ENCODE assay signal across 8 mouse cellular contexts in genomic region chr11:98785214-98785613, GRCm38 (mm10). TPM values are rescaled to one million over a fixed set of nuclear protein-coding genes. Genes with fewer than 3 reads are reported as not detected.
DNase-seq lines count a peak whose midpoint lies in the region; ATAC-seq lines count a peak whose summit lies in the region.

No protein-coding gene starts in this region.

- 64% methylated on average over 10 of the region's 10 CpGs for WGBS in embryonic facial prominence, embryonic 11.5 days
- 53% methylated on average over 10 of the region's 10 CpGs for WGBS in heart, embryonic 13.5 days
- whole genome bisulfite sequencing in limb, embryonic 12.5 days, result 61% methylated on average over 10 of the region's 10 CpGs
- WGBS in stomach, embryonic 15.5 days, result 53% methylated on average over 10 of the region's 10 CpGs

- H3K4me1 ChIP-seq in embryonic facial prominence, embryonic 11.5 days (ENCODE audit: control insufficient read depth, insufficient read depth, low read length), result peaks cover 19% of the 10 kb centered on the region
- H3K4me1 ChIP-seq in heart, embryonic 13.5 days, result peaks cover 80% of the 10 kb centered on the region
- H3K4me1 ChIP-seq in limb, embryonic 12.5 days (replicated peaks), result peaks cover 65% of the 10 kb centered on the region
- peaks cover 72% of the 10 kb centered on the region for H3K4me1 ChIP-seq in stomach, embryonic 15.5 days

- H3K27me3 ChIP-seq in embryonic facial prominence, embryonic 11.5 days (ENCODE audit: control insufficient read depth, insufficient read depth, low read length), result no peaks in the 10 kb centered on the region
- no peaks in the 10 kb centered on the region for H3K27me3 ChIP-seq in heart, embryonic 13.5 days (replicated peaks)
- no peaks in the 10 kb centered on the region for H3K27me3 ChIP-seq in limb, embryonic 12.5 days
- no peaks in the 10 kb centered on the region for H3K27me3 ChIP-seq in stomach, embryonic 15.5 days (replicated peaks)

- intact Hi-C loops in left cerebral cortex, postnatal 4 days (cut with DNase I), result loop anchor here (5.0 kb wide), 1 partner anchor 83 kb away; the partner anchor contains the start of gene Csf3

- H3K36me3 ChIP-seq in embryonic facial prominence, embryonic 11.5 days (replicated peaks; ENCODE audit: control insufficient read depth, insufficient read depth, low read depth, low read length), result no peaks in the 10 kb centered on the region
- H3K36me3 ChIP-seq in heart, embryonic 13.5 days, result no peaks in the 10 kb centered on the region
- no peaks in the 10 kb centered on the region for H3K36me3 ChIP-seq in limb, embryonic 12.5 days
- no peaks in the 10 kb centered on the region for H3K36me3 ChIP-seq in stomach, embryonic 15.5 days

- H3K4me3 ChIP-seq in embryonic facial prominence, embryonic 11.5 days (ENCODE audit: low read depth, low read length), result no peak overlapping the region
- H3K4me3 ChIP-seq in heart, embryonic 13.5 days, result no peak overlapping the region
- H3K4me3 ChIP-seq in limb, embryonic 12.5 days (replicated peaks), result no peak overlapping the region
- H3K4me3 ChIP-seq in stomach, embryonic 15.5 days (replicated peaks), result no peak overlapping the region

- DNase-seq in cerebellum, postnatal 14 days, result peak; percentile 37 to 52
- DNase-seq in cerebellum, adult 8-10 months, result no peak
- no peak for DNase-seq in embryonic facial prominence, embryonic 11.5 days (ENCODE audit: low spot score)
- DNase-seq in left cerebral cortex, postnatal 4 days, result no peak
- DNase-seq in frontal cortex, adult 2 months (ENCODE audit: extremely low spot score in 1 of 2, low spot score in 1 of 2), result no peak

- H3K27ac ChIP-seq in embryonic facial prominence, embryonic 11.5 days (replicated peaks; ENCODE audit: low read depth, low read length), result 0 out of 2 replicates have a peak overlapping the region, but pooled peaks have one; percentile 22
- peak overlapping the region; percentile 98 for H3K27ac ChIP-seq in heart, embryonic 13.5 days (replicated peaks)
- H3K27ac ChIP-seq in limb, embryonic 12.5 days, result peak overlapping the region; percentile 86
- H3K27ac ChIP-seq in stomach, embryonic 15.5 days, result peak overlapping the region; percentile 97

- H3K9me3 ChIP-seq in embryonic facial prominence, embryonic 11.5 days (replicated peaks; ENCODE audit: control insufficient read depth, low read length), result no peaks in the 10 kb centered on the region
- no peaks in the 10 kb centered on the region for H3K9me3 ChIP-seq in heart, embryonic 13.5 days
- H3K9me3 ChIP-seq in limb, embryonic 12.5 days, result no peaks in the 10 kb centered on the region
- H3K9me3 ChIP-seq in stomach, embryonic 15.5 days, result no peaks in the 10 kb centered on the region

- no peak overlapping the region for H3K9ac ChIP-seq in embryonic facial prominence, embryonic 11.5 days (replicated peaks; ENCODE audit: low read length)
- peak overlapping the region; percentile 74 for H3K9ac ChIP-seq in heart, embryonic 13.5 days
- no peak overlapping the region for H3K9ac ChIP-seq in limb, embryonic 12.5 days (replicated peaks)
- H3K9ac ChIP-seq in stomach, embryonic 15.5 days, result no peak overlapping the region

- ATAC-seq in embryonic facial prominence, embryonic 11.5 days (replicated peaks; ENCODE audit: insufficient number of reproducible peaks, low FRiP score, low TSS enrichment, low read depth), result no peak
- no peak for ATAC-seq in heart, embryonic 13.5 days (ENCODE audit: extremely low read depth, insufficient number of reproducible peaks, low FRiP score, low TSS enrichment)
- no peak for ATAC-seq in limb, embryonic 12.5 days (ENCODE audit: insufficient number of reproducible peaks, insufficient read depth, low FRiP score, low TSS enrichment, low read depth)
- ATAC-seq in stomach, embryonic 15.5 days (ENCODE audit: insufficient read depth, low FRiP score, low read depth), result no peak

- H3K4me2 ChIP-seq in embryonic facial prominence, embryonic 11.5 days (ENCODE audit: low read depth, low read length), result no peak overlapping the region
- peak overlapping the region; percentile 67 for H3K4me2 ChIP-seq in heart, embryonic 13.5 days
- peak overlapping the region; percentile 48; the same call in 1 of the 2 replicates for H3K4me2 ChIP-seq in limb, embryonic 12.5 days
- H3K4me2 ChIP-seq in stomach, embryonic 15.5 days, result peak overlapping the region; percentile 53; the same call in 1 of the 2 replicates

RNA-seq across cellular contexts. Expression of gene Nr1d1, which starts 10.1 kb away (rescaled TPM):
- polyA plus RNA-seq in embryonic facial prominence, embryonic 11.5 days (2014; fragmentation: Nextera tagmentation; extraction: Ambion mirVana), result 0.69 and 1.2 TPM in 2 replicates
- polyA plus RNA-seq in heart, embryonic 13.5 days (2015; fragmentation: Nextera tagmentation; extraction: Ambion mirVana), result 5.9 and 6.4 TPM in 2 replicates
- 0.79 and 1.0 TPM in 2 replicates for polyA plus RNA-seq in limb, embryonic 12.5 days (2016; fragmentation: Nextera tagmentation; extraction: Ambion mirVana)
- polyA plus RNA-seq in stomach, embryonic 15.5 days (2015; fragmentation: Nextera tagmentation; extraction: Ambion mirVana), result 2.4 and 2.5 TPM in 2 replicates
- total RNA-seq in left cerebral cortex, postnatal 4 days (2021), result 10 to 100 TPM; 31.9 TPM
- 124 and 126 TPM in 2 replicates for polyA plus RNA-seq in frontal cortex, adult 2 months (2012; rRNA removed)

RNA-seq across cellular contexts. Expression of gene Msl1, which starts 10.1 kb away (rescaled TPM):
- 20.2 and 22.0 TPM in 2 replicates for polyA plus RNA-seq in embryonic facial prominence, embryonic 11.5 days (2014; fragmentation: Nextera tagmentation; extraction: Ambion mirVana)
- polyA plus RNA-seq in heart, embryonic 13.5 days (2015; fragmentation: Nextera tagmentation; extraction: Ambion mirVana), result 14.6 and 15.7 TPM in 2 replicates
- 32.7 and 35.3 TPM in 2 replicates for polyA plus RNA-seq in limb, embryonic 12.5 days (2016; fragmentation: Nextera tagmentation; extraction: Ambion mirVana)
- 23.0 and 23.6 TPM in 2 replicates for polyA plus RNA-seq in stomach, embryonic 15.5 days (2015; fragmentation: Nextera tagmentation; extraction: Ambion mirVana)
- 100 to 1,000 TPM; 163 to 166 TPM for total RNA-seq in left cerebral cortex, postnatal 4 days (2021)
- 112 and 123 TPM in 2 replicates for polyA plus RNA-seq in frontal cortex, adult 2 months (2012; rRNA removed)

RNA-seq across cellular contexts. Expression of gene Casc3, which starts 19.5 kb away (rescaled TPM):
- polyA plus RNA-seq in embryonic facial prominence, embryonic 11.5 days (2014; fragmentation: Nextera tagmentation; extraction: Ambion mirVana), result 41.9 and 44.3 TPM in 2 replicates
- 22.3 and 23.1 TPM in 2 replicates for polyA plus RNA-seq in heart, embryonic 13.5 days (2015; fragmentation: Nextera tagmentation; extraction: Ambion mirVana)
- polyA plus RNA-seq in limb, embryonic 12.5 days (2016; fragmentation: Nextera tagmentation; extraction: Ambion mirVana), result 48.1 and 54.1 TPM in 2 replicates
- 31.7 and 35.3 TPM in 2 replicates for polyA plus RNA-seq in stomach, embryonic 15.5 days (2015; fragmentation: Nextera tagmentation; extraction: Ambion mirVana)
- total RNA-seq in left cerebral cortex, postnatal 4 days (2021), result 10 to 100 TPM; 61.0 to 67.1 TPM
- 47.8 TPM in 2 replicates for polyA plus RNA-seq in frontal cortex, adult 2 months (2012; rRNA removed)

RNA-seq across cellular contexts. Expression of gene Thra, which starts 44.8 kb away (rescaled TPM):
- polyA plus RNA-seq in embryonic facial prominence, embryonic 11.5 days (2014; fragmentation: Nextera tagmentation; extraction: Ambion mirVana), result 19.7 and 20.3 TPM in 2 replicates
- 30.0 and 32.0 TPM in 2 replicates for polyA plus RNA-seq in heart, embryonic 13.5 days (2015; fragmentation: Nextera tagmentation; extraction: Ambion mirVana)
- polyA plus RNA-seq in limb, embryonic 12.5 days (2016; fragmentation: Nextera tagmentation; extraction: Ambion mirVana), result 22.3 and 24.9 TPM in 2 replicates
- polyA plus RNA-seq in stomach, embryonic 15.5 days (2015; fragmentation: Nextera tagmentation; extraction: Ambion mirVana), result 42.7 and 44.7 TPM in 2 replicates
- total RNA-seq in left cerebral cortex, postnatal 4 days (2021), result 1,000 to 10,000 TPM; 1,274 to 1,289 TPM
- 770 and 851 TPM in 2 replicates for polyA plus RNA-seq in frontal cortex, adult 2 months (2012; rRNA removed)

RNA-seq across cellular contexts. Expression of gene Rapgefl1, which starts 51.4 kb away (rescaled TPM):
- polyA plus RNA-seq in embryonic facial prominence, embryonic 11.5 days (2014; fragmentation: Nextera tagmentation; extraction: Ambion mirVana), result 1.1 TPM in 2 replicates
- polyA plus RNA-seq in heart, embryonic 13.5 days (2015; fragmentation: Nextera tagmentation; extraction: Ambion mirVana), result 0.64 and 0.98 TPM in 2 replicates
- polyA plus RNA-seq in limb, embryonic 12.5 days (2016; fragmentation: Nextera tagmentation; extraction: Ambion mirVana), result 2.5 and 3.3 TPM in 2 replicates
- 3.8 and 4.1 TPM in 2 replicates for polyA plus RNA-seq in stomach, embryonic 15.5 days (2015; fragmentation: Nextera tagmentation; extraction: Ambion mirVana)
- 10 to 100 TPM; 87.3 to 91.8 TPM for total RNA-seq in left cerebral cortex, postnatal 4 days (2021)
- polyA plus RNA-seq in frontal cortex, adult 2 months (2012; rRNA removed), result 167 and 174 TPM in 2 replicates

Comparison
In these comparisons a context has a peak if more than half of its experiments do, and no peak if none do; other contexts are left out.
1. DNase-seq: peak in cerebellum, postnatal 14 days (2 of 2); none in cerebellum, adult 8-10 months (single experiment), embryonic facial prominence, embryonic 11.5 days (single experiment), left cerebral cortex, postnatal 4 days (single experiment) and frontal cortex, adult 2 months (0 of 2).
2. H3K27ac ChIP-seq: peak in every context shown above with its lines; median percentile 98 in heart, embryonic 13.5 days; 97 in stomach, embryonic 15.5 days; 86 in limb, embryonic 12.5 days; 22 in embryonic facial prominence, embryonic 11.5 days.
3. RNA of gene Nr1d1, which starts 10.1 kb away (polyA plus RNA-seq): 124 to 126 TPM in frontal cortex, adult 2 months; 5.9 to 6.4 TPM in heart, embryonic 13.5 days, 2.4 to 2.5 TPM in stomach, embryonic 15.5 days, 0.79 to 1.0 TPM in limb, embryonic 12.5 days and 0.69 to 1.2 TPM in embryonic facial prominence, embryonic 11.5 days; every median in the first group is over 10 times any median in the second.